Mouse (Mus musculus) thymus, adult 2 months (tissue): ENCODE data around the gene Scin. TPM values are rescaled to one million over a fixed set of nuclear protein-coding genes. Genes with fewer than 3 reads are reported as not detected.

ENCODE experiments used
- DNase-seq: peaks from one replicate; pipeline ENCODE4 v3.0.0; 2021
- H3K27ac ChIP-seq: fragments of 200-500 bp; 2 replicates; pipeline ENCODE4 v1.5.1; 2012; ENCODE audit warnings: low read length, control low read depth; ENCODE audit not compliant: control insufficient read depth, insufficient read depth
- H3K27me3 ChIP-seq: fragments of 200-500 bp; 2 replicates; pipeline ENCODE4 v1.6.1; 2012; ENCODE audit warnings: mild to moderate bottlenecking, low read length, moderate library complexity, mixed read lengths; ENCODE audit not compliant: control insufficient read depth, insufficient read depth
- H3K36me3 ChIP-seq: fragments of 200-500 bp; 2 replicates; pipeline ENCODE4 v1.6.1; 2012; ENCODE audit warnings: mild to moderate bottlenecking, low read length, moderate library complexity; ENCODE audit not compliant: control insufficient read depth, insufficient read depth
- H3K4me1 ChIP-seq: fragments of 200-500 bp; replicated peaks from 2 replicates; pipeline ENCODE4 v1.6.1; 2012; ENCODE audit warnings: low read length; ENCODE audit not compliant: control insufficient read depth, insufficient read depth
- H3K4me3 ChIP-seq: fragments of 200-500 bp; 2 replicates; pipeline ENCODE4 v1.5.1; 2012; ENCODE audit warnings: mild to moderate bottlenecking, low read length, control low read depth, moderate library complexity; ENCODE audit not compliant: control insufficient read depth, insufficient read depth
- CTCF ChIP-seq: fragments of 200-500 bp; IDR thresholded peaks from 2 replicates; pipeline ENCODE4 v1.5.1; 2012; ENCODE audit warnings: mild to moderate bottlenecking, control low read depth, low read length, moderate library complexity, borderline replicate concordance; ENCODE audit not compliant: control insufficient read depth, poor library complexity, insufficient read depth; ENCODE audit errors: extremely low read depth
- POLR2A ChIP-seq: fragments of 200-500 bp; IDR thresholded peaks from 2 replicates; pipeline ENCODE4 v1.6.1; 2012; ENCODE audit warnings: mild to moderate bottlenecking, low read length, control low read depth, moderate library complexity; ENCODE audit not compliant: control insufficient read depth, poor library complexity, insufficient read depth; ENCODE audit errors: extremely low read depth
- WGBS: fragments of 180-500 bp; shearing (Covaris S2); methylation state at CpG from one replicate; pipeline ENCODE4 v1.1.7; 2018; 5-methylcytosine and 5-hydroxymethylcytosine counted together
- polyA plus RNA-seq: library from polyadenylated mRNA; depleted of rRNA; stranded (reverse); fragments of >200 nt; gene quantifications from 2 replicates; pipeline ENCODE4 v1.2.3, GENCODE M21; 2012

Scin gene
- polyA plus RNA-seq, 1 experiment: 7.9 TPM

DNA sequence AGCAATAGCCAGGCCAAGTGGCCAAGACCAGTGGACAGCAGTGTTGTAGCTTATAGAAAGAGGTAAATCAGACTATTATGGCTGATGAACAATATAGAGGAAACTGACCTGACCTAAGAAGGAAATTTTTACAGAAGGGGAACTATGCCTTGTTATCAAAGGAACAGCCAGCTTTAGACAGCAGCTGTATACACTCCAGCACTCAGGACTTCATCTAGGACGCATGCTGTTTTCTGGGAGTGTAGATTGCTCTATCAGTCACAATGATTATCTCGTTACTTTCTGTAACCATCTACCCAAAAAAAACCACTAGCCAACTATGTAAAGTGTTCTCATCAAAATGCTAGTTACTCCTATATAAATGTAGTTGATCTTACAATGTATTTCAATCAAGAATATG lies 34.6 kb downstream of the Scin start:
- TF ChIP-seq POLR2A (no peak), CTCF (no peak)
- no peaks in the 10 kb centered on the region for H3K36me3 ChIP-seq
- no peak for DNase-seq

DNA sequence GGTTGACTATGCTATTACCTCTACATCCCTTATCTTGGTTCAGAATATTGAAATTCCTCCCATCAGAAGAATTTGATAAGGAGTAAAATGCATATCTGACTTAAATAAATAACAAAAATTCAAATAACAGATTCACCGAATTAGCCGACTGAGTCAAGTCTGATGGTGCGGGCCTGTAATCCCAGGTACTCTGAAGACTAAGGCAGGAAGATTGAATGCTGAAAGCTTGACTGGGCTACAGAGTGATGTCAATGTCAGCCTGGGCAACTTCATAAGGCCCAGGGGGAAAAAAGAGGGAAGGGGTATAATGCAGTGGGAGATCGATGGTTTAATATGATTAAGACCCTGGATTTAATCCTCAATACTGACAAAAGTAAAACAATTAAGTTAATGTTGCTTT lies 36.6 kb downstream of the Scin start:
- TF ChIP-seq POLR2A: no peak
- no peak for TF ChIP-seq CTCF
- H3K27ac ChIP-seq: no peak overlapping the region
- no peaks in the 10 kb centered on the region for H3K4me1 ChIP-seq
- no peak for DNase-seq
- 98% methylated on average over 4 of the region's 4 CpGs for WGBS
- no peaks in the 10 kb centered on the region for H3K27me3 ChIP-seq
- H3K36me3 ChIP-seq: no peaks in the 10 kb centered on the region
- H3K4me3 ChIP-seq: no peak overlapping the region

More for the DNA sequence above, 34.6 kb downstream of the Scin start:
- Histone ChIP-seq H3K4me3 (no peak overlapping the region), H3K27me3 (no peaks in the 10 kb centered on the region), H3K27ac (no peak overlapping the region), H3K4me1 (no peaks in the 10 kb centered on the region)
- WGBS: 86% methylated on average over 2 of the region's 2 CpGs

GRCm38 (mm10) chr12:40097023-40097422 lies 37.0 kb downstream of the Scin start:
- no peaks in the 10 kb centered on the region for H3K36me3 ChIP-seq
- no peak overlapping the region for H3K27ac ChIP-seq
- H3K27me3 ChIP-seq: no peaks in the 10 kb centered on the region
- 97% methylated on average over 5 of the region's 5 CpGs for WGBS
- H3K4me3 ChIP-seq: no peak overlapping the region
- TF ChIP-seq CTCF: no peak
- no peaks in the 10 kb centered on the region for H3K4me1 ChIP-seq
- no peak for DNase-seq

DNA sequence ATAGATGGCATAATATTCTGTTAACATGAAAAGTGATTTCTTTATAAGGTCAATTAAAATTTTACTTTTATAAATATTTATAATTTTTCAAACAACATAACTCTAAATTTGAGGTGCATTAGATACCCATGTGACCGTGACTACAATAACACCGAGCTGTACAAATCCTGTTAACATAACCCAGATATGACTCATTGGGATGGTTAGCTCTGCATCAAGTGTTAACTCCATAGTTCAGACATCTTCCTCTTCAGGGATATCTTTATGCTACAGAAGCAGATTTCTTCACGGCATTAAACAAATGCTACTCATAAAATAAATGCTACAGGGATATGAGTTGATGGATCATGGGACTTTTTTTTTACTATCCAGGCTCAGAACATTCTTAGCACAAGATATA lies 37.6 kb downstream of the Scin start:
- Histone ChIP-seq H3K27ac (no peak overlapping the region), H3K36me3 (no peaks in the 10 kb centered on the region), H3K4me3 (no peak overlapping the region), H3K27me3 (no peaks in the 10 kb centered on the region), H3K4me1 (no peaks in the 10 kb centered on the region)
- WGBS: 95% methylated on average over 3 of the region's 3 CpGs
- TF ChIP-seq CTCF (no peak), POLR2A (no peak)
- no peak for DNase-seq

DNA sequence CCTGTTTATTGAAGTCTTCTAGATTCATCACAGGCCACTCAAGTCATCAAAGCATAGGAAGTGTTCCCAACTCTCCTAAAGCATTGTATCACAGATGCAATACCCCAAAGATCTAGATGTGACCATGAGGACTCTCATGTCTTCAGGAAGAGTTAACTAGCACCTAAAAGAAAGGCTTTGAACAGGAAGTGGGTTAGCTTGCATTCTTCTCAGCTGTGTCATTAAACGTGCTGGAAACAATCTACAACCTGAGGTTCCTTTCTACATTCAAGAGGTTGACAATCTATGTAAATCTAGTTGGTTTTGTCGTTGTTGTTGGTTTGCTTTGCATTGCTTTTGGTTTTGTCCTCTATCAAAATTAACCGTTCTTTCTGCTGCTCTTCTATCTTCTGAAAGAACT lies 44.0 kb downstream of the Scin start:
- Histone ChIP-seq H3K27me3 (no peaks in the 10 kb centered on the region), H3K36me3 (no peaks in the 10 kb centered on the region), H3K4me1 (peaks cover 9% of the 10 kb centered on the region), H3K4me3 (no peak overlapping the region), H3K27ac (peak overlapping the region; percentile 74)
- peak; percentile 23 for DNase-seq
- whole genome bisulfite sequencing: 4% methylated on average over 3 of the region's 3 CpGs
- TF ChIP-seq POLR2A (no peak), CTCF (no peak)

GRCm38 (mm10) chr12:40085731-40086322 lies 48.2 kb downstream of the Scin start:
- no peak for DNase-seq
- no peak for TF ChIP-seq CTCF
- no peak for TF ChIP-seq POLR2A
- no peak overlapping the region for H3K4me3 ChIP-seq
- no peaks in the 10 kb centered on the region for H3K36me3 ChIP-seq
- H3K27ac ChIP-seq: no peak overlapping the region
- WGBS: 95% methylated on average over 5 of the region's 5 CpGs
- peaks cover 13% of the 10 kb centered on the region for H3K4me1 ChIP-seq
- H3K27me3 ChIP-seq: no peaks in the 10 kb centered on the region
